Mouse (Mus musculus) ovary, adult 18-20 months (tissue): ENCODE measurements around the gene Pank4.

Source experiments
- DNase-seq: peaks from one replicate; pipeline ENCODE4 v3.0.0; 2022; ENCODE audit warnings: low spot score, mixed read lengths

The Pank4 gene

GRCm38 (mm10) chr4:154963901-154964580 lies at the start of gene Pank4:
TSS of gene Pank4 (plus strand) at chr4:154964123.
- DNase-seq: peak; percentile 83

DNA sequence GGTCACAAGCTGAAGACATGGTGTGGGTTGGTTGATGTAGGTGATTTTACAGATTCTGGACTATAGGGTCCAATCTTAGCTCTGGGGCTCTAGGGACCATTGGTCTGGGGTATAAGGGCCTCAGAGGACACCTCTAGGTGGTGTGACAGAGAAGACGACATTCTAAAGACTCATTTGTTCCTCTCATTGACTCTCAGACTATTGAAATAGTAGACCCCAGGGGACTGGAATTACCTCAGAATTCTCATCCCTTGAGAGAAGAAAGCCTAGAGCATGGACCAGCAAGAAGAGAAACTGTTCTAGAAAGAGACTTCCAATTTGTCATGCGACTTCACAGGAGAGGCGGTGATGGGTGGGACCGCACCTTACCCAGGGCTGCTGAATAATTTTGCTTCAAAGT lies 49.7 kb upstream of the Pank4 start:
- no peak for DNase-seq

DNA sequence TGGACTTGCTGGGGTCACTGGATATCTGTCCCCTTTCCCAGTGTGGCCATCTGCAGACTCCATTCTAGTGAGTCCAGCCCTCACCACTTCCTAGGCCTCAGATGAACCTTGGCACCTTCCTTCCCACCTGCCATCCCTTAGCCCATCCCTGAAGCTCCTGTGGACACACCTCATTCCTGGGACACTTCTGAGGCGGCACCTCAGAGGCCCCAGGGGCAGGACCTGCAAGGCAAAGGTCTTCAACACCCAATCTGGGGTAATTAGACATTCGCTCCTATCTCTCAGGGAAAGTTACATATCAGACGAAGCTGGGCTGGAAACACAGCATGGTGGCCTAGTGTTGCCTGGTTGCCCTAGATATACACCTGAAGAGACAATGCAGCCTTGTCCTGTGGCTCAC lies 49.2 kb upstream of the Pank4 start:
- no peak for DNase-seq

DNA sequence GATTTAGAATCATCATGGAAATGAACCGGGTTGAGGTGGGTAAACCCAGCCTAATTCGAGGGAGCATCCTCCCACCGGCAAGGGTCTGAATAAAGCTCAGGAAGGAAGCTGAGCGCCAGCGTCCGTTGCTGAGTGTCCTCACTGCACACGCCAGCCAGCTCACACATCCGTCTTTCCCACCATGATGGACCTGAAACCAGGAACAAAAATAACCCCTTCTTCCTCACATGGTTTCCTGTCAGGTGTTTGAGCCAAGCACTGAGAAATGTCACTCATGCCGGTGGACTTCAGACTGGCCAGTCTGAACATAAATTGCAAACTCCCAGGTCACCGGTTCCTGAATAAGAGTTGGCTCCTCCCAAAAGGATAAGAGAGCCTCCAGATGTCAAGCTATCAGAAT lies 48.6 kb upstream of the Pank4 start:
- DNase-seq: no peak

DNA sequence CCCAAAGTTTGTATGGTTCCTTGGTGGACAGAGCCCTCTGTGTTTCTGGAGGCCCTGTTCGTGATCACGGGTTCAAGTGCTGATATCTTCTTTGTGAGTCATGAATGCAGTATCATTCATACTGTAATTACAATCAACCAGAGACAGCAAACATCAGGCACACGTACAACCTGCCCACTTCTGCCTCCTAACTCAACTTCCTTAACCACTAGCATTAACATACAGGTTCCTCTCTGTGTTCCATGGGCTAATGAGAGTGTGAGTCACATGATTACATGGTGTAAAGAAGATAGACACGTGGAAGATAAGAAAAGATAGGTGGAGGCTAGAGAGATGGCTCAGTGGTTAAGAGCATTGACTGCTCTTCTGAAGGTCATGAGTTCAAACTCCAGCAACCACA lies 47.3 kb upstream of the Pank4 start:
- DNase-seq: no peak

DNA sequence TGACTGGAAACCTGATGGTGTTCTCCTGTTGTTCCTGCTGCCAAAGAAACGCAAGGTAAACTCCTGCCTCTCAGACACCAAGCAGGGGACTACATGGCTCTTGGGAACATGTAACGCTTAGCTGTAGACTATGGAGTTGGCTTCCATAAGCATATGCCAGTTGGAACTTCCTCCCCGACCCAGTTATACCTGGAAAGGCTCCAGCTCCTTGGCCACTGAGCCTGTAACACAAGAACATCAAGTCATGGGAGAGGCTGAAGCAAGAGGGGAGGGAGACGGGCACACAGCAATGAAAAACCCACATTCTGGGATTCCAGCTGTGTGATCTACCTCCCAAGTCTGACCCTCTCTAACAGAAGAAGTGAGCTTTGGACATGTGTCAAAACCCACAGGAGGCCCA lies 41.6 kb upstream of the Pank4 start:
- DNase-seq: no peak

DNA sequence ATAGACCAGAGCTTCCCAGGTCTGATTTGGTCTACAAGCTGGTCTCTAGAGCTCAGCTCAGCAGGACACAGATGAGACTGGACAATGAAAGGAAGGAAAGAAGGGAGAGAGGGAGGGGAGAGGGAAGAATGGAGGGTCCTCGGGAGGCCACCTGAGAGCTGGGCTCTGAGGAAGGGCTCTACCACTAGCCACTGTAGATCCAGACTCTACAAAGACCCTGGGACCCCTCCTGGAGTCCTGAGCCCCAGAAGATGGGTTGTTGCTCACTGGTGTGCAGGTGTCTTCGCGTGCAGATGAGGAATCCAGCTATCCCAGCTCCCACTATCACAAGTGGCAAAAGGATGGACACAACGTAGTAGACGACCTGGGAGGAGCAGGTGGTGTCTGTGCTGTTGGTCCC lies 41.0 kb upstream of the Pank4 start:
- DNase-seq: no peak

GRCm38 (mm10) chr4:154925413-154925812 lies 38.5 kb upstream of the Pank4 start:
- DNase-seq: no peak

- DNase-seq: no peak
These were observed 36.7 kb upstream of the Pank4 start for GRCm38 (mm10) chr4:154926969-154927898.

DNA sequence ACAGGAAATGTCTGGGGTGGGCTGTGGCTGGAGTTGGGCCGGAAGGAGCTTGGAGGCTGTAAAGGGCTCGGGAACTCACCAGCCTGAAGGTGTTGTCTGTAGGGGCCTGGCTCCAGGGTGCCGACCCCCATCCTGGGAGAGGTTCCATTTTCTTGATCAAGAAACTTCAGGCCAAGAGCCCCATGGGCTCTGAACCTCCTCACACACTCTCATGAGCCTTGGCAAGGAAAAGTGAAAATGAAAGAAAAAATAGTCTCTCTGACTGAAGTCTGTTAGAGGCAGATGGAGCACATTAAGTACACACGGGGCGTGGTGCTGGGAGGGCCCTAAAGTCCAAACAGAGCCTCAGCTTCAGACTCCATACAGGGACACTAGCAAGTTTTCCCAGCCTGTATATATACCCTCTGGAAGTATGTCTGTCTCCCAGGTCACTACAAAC lies 36.0 kb upstream of the Pank4 start:
- DNase-seq: no peak

DNA sequence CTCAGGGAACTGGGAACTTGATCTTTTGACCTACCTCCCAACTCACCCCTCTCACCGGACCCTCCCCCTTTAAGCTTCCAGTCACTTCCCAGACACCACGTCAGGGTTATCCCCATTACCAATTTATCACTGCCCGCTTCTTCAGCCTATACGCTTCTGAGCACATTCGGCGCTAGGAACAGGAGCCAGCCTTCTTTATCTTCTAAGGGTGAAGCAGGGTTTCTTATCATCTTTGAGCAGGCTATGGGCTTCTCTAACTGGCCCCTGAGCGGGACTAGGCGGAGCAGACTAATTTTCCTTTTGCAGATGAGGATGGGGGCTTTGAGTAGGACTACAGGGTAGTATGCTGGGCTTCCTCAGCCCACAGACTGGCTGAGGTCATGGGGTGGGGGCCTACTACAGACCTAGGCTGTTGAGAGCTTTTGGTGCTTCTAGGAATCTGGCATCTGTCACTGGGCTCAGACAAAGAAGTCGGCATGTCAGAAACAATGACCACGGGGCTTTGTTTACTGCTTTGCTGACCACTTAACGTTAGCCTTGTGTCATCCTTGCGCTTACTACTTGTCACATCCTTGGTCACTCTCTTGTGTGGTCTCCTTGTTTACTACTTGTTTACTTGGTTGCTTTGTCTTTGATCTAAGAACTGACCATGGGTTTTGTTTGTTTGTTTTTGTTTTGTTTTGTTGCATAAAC lies 35.4 kb upstream of the Pank4 start, which contains the start of gene Tnfrsf14:
TSS of gene Tnfrsf14 (minus strand) at position 169 of the 693 bp plus-strand sequence.
- no peak for DNase-seq

DNA sequence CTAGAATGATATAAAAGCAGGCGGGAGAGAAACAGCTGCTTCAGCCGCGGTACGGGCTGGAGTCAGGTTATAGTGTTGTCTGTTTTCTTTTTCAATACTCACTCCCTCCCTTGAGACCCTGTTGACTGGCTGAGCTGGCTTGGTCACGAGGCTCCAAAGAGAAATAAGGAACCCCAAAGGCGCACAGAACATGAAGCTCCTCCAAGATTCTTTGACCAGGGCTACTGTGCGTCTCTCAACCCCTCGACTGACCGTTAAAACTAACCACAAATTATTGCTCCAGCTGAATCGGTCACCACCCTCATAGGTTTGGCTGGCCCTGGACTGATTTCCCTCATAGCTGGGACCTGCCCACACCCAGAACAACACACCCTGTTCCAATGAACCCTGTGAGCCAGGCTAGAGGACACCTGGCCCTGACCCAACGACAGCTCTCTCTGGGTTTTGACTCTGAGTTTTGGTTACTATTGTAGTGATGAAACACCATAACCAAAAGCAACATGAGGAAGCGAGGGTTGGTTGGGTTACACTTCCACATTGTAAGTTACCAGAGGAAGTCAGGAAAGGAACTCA lies 34.7 kb upstream of the Pank4 start:
- no peak for DNase-seq

GRCm38 (mm10) chr4:154933306-154933907 lies 30.5 kb upstream of the Pank4 start:
- DNase-seq: no peak

- DNase-seq: no peak
These were observed 29.1 kb upstream of the Pank4 start for GRCm38 (mm10) chr4:154934800-154935199.

DNA sequence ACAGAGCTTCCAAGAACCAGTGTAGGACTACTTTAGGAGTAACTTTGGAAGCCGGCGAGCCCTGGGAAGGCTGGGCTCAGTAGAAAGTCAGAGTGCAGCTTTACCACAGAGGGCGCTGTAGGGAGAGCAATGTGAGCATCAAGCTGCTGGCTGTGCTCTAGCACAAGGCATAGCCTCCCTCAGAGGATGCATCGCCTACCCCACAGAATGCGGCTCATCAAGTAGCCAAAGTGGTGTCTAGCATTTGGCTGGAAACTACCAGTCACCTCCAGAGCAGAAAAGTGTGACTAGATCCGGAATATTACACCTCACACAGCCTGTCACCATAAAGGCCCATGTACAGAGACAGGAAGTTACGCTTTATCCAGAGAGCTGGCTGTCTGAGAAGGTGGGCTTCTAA lies 28.1 kb upstream of the Pank4 start:
- no peak for DNase-seq

DNA sequence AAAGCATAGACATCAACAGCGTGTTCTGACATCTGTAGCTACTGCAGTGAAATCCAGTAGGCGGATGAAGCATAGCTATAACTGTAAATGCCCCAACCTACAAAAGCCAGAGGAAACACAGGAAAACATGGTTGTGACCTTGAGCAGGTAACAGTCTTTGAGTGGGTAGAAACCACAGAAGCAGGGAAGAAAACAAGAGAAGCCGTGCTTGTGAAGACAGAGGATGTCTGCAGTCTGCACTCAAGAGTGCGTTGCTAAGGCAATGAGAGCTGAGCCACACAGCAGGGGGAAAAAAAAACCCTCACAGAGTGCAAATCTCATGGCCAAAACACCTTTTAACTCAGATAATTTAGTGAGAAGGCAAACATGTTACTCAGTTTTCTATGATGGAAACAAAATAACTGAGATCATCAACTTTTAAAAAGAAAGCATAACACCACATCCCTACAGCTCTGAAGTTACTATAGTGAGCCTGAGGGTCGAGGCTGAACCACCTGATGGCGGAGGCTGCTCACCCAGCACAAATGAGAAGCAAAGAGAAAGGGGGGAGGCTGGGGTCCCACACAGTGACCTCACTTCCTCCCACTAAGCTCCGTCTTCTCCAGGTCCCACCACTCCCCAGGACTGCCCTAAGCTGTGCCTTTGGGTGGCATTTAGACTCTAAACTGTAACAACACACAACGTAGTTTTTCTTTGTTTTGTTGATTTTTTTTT lies 27.2 kb upstream of the Pank4 start:
- DNase-seq: peak; percentile 17

- no peak for DNase-seq
These were observed 26.2 kb upstream of the Pank4 start for GRCm38 (mm10) chr4:154937746-154938145.

GRCm38 (mm10) chr4:154940156-154940555 lies 23.8 kb upstream of the Pank4 start:
- no peak for DNase-seq

GRCm38 (mm10) chr4:154941831-154942230 lies 22.1 kb upstream of the Pank4 start:
- DNase-seq: no peak

DNA sequence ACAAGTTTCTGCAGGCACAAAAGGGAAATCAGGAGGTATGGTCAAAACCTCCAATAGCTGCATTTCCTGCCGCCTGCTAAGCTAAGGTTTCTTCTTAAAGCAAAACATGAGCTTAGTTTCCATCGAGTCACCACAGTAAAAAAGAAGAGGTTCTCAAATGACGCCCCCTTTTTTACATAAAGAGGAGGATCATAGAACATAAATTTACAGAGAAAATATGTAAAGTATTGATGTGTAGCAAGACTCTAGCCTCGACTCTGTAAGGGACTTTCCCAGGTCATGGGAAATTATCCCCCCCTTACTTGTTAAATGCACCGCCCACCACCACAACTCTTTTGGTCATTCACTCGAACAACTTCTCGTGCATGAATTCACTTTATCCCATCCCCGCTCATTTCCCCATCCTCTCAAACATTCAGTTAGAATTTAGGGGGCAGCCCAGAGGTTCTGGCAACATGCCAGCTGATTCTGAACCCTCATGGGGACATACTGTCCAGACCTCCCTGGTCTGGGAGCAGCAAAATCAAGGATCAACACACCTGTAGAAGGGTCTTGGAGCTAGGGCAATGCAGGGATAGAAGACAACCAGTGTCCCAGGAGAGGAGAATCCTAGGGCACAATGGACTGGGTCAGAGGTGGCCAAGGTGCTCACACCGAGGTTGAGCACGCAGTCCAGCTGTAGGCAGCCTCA lies 21.1 kb upstream of the Pank4 start:
- DNase-seq: no peak
